Mouse (Mus musculus): ENCODE measurements around the gene Matk. TPM values are rescaled to one million over a fixed set of nuclear protein-coding genes. Genes with fewer than 3 reads are reported as not detected.
"Not testable (repeated sequence)": the region's sequence is repeated elsewhere in the genome, so short reads cannot be mapped to it uniquely, and the experiment has no call there.

The Matk gene
- polyA plus RNA-seq, 1 experiment = 0.98 TPM

DNA sequence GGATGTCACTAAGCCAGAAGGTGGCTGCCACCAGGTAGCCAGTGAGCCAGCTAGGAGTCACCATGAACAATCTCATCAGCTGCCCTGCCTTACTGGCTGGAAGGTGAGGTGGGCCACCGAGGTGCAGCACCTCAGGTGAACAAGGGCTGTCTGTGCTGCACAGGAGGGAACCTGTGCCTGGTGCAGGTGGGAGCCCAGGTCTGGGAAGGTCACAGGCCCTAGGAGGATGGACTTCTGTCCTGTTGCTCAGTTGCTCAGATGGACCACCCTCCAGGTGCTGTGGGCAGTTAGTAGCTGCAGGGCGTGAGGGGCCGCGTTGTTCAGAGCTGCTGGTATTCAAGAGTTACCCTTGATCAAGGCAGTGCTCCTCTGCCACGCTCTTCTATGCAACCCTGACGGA is 35.9 kb upstream of the Matk start:
- H3K79me3 ChIP-seq (ENCODE audit: low read depth) = no peaks in the 10 kb centered on the region
- H3K79me2 ChIP-seq (ENCODE audit: control insufficient read depth, insufficient read depth) = no peaks in the 10 kb centered on the region
- H3K36me3 ChIP-seq (ENCODE audit: control insufficient read depth, insufficient read depth) = no peaks in the 10 kb centered on the region
- peaks cover 12% of the 10 kb centered on the region for H3K27me3 ChIP-seq (ENCODE audit: control insufficient read depth, insufficient read depth, insufficient read length)
- TF ChIP-seq CEBPB (IDR thresholded peaks at IDR 0.05; ENCODE audit: low read depth) = no peak
- no peak for TF ChIP-seq USF1 (IDR thresholded peaks at IDR 0.05; ENCODE audit: low read depth)
- no peak for TF ChIP-seq MAX (IDR thresholded peaks at IDR 0.05)
- TF ChIP-seq MYOD1 (IDR thresholded peaks at IDR 0.05; ENCODE audit: control insufficient read depth, insufficient read length, low read depth) = no peak
- no peak for TF ChIP-seq MYOG (IDR thresholded peaks at IDR 0.05; ENCODE audit: control insufficient read depth, extremely low read depth, insufficient read length)
- TF ChIP-seq FOSL1 (IDR thresholded peaks at IDR 0.05; ENCODE audit: insufficient read depth, low read length, poor library complexity, severe bottlenecking) = no peak
- no peak for TF ChIP-seq CTCF (IDR thresholded peaks at IDR 0.05; ENCODE audit: control insufficient read depth, insufficient read depth, insufficient read length)
- no peak overlapping the region for H3K4me3 ChIP-seq (ENCODE audit: insufficient read depth, poor library complexity, severe bottlenecking)
- H3ac ChIP-seq (ENCODE audit: control insufficient read depth, insufficient read length, low read depth) = no peak overlapping the region

DNA sequence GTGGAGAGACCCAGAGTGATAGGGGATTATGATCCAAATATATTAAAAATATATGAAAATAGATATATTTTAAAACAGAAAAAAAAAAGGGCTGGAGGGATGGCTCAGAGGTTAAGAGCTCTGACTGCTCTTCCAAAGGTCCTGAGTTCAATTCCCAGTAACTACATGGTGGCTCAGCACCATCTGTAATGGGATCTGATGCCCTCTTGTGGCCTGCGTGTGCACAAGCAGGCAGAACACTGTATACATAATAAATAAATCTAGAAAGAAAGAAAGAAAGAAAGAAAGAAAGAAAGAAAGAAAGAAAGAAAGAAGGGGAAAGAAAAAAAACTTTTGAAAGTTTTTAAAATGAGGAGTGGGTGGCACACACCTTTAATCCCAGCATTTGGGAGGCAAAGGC is 35.5 kb upstream of the Matk start:
- not testable (repeated sequence) for H3K4me3 ChIP-seq (ENCODE audit: insufficient read depth, poor library complexity, severe bottlenecking); H3K36me3 ChIP-seq (ENCODE audit: control insufficient read depth, insufficient read depth); H3ac ChIP-seq (ENCODE audit: control insufficient read depth, insufficient read length, low read depth); H3K79me3 ChIP-seq (ENCODE audit: low read depth); H3K79me2 ChIP-seq (ENCODE audit: control insufficient read depth, insufficient read depth)
- peaks cover 12% of the 10 kb centered on the region for H3K27me3 ChIP-seq (ENCODE audit: control insufficient read depth, insufficient read depth, insufficient read length)
- TF ChIP-seq CTCF (IDR thresholded peaks at IDR 0.05; ENCODE audit: control insufficient read depth, insufficient read depth, insufficient read length) = peak; percentile 17

DNA sequence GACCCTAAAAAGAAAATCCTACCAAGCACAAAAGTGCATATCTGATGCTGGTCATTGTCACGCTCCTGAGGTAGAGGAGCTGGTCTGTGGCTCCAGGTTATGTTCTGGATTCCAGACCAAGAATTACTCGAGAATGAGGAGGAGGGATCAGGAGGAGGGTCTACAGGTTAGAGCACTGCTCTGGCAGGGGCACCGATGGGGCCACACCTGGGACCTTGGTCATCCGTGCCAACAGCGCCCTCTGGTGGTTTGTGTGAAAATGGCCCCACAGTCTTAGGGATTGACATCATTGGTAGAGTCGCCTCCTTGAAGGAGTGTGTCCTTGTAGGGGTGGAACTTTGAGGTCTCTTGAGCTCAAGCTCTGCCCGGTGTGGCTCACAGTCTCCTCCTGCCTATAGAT is 34.8 kb upstream of the Matk start:
- Histone ChIP-seq H3K4me3 (ENCODE audit: insufficient read depth, poor library complexity, severe bottlenecking) (no peak overlapping the region), H3K79me3 (ENCODE audit: low read depth) (no peaks in the 10 kb centered on the region), H3K36me3 (ENCODE audit: control insufficient read depth, insufficient read depth) (no peaks in the 10 kb centered on the region), H3ac (ENCODE audit: control insufficient read depth, insufficient read length, low read depth) (no peak overlapping the region), H3K27me3 (ENCODE audit: control insufficient read depth, insufficient read depth, insufficient read length) (peaks cover 12% of the 10 kb centered on the region), H3K79me2 (ENCODE audit: control insufficient read depth, insufficient read depth) (no peaks in the 10 kb centered on the region)
- TF ChIP-seq MYOD1 (IDR thresholded peaks at IDR 0.05; ENCODE audit: control insufficient read depth, insufficient read length, low read depth) (no peak), FOSL1 (IDR thresholded peaks at IDR 0.05; ENCODE audit: insufficient read depth, low read length, poor library complexity, severe bottlenecking) (no peak), CEBPB (IDR thresholded peaks at IDR 0.05; ENCODE audit: low read depth) (no peak), CTCF (IDR thresholded peaks at IDR 0.05; ENCODE audit: control insufficient read depth, insufficient read depth, insufficient read length) (peak; percentile 77), MAX (IDR thresholded peaks at IDR 0.05) (no peak)

DNA sequence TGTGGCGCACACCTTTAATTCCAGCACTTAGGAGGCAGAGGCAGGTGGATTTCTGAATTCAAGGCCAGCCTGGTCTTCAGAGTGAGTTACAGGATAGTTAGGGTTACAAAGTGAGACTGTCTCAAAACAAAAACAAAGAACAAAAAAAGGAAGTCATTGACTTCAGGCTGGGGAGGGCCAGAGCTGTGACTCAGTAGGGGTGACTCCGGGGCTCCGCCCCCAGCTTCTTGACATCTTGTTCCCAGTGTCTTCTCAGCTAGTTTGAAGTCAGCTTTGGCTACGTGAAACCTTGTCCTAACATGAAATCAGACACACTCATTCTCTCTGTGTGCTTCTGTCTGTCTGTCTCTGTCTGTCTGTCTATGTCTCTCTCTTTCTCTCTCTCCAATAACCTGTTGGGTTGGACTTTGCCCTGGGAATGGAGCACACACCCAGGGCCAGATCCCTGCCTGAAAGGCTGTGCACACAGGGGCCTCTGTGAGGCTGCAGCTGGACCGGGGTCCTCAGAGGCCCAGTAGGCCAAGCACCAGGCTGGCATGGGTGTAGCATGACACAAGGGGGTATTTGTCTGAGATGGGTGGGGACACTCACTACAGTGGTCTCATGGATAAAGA is 31.2 kb upstream of the Matk start:
- H3K4me3 ChIP-seq (ENCODE audit: insufficient read depth, poor library complexity, severe bottlenecking) = no peak overlapping the region
- no peak overlapping the region for H3ac ChIP-seq (ENCODE audit: control insufficient read depth, insufficient read length, low read depth)
- H3K36me3 ChIP-seq (ENCODE audit: control insufficient read depth, insufficient read depth) = no peaks in the 10 kb centered on the region
- no peak for TF ChIP-seq CTCF (IDR thresholded peaks at IDR 0.05; ENCODE audit: control insufficient read depth, insufficient read depth, insufficient read length)
- TF ChIP-seq CEBPB (IDR thresholded peaks at IDR 0.05; ENCODE audit: low read depth) = no peak
- TF ChIP-seq MYOG (IDR thresholded peaks at IDR 0.05; ENCODE audit: control insufficient read depth, extremely low read depth, insufficient read length) = no peak
- no peak for TF ChIP-seq FOSL1 (IDR thresholded peaks at IDR 0.05; ENCODE audit: insufficient read depth, low read length, poor library complexity, severe bottlenecking)
- no peak for TF ChIP-seq MYOD1 (IDR thresholded peaks at IDR 0.05; ENCODE audit: control insufficient read depth, insufficient read length, low read depth)
- no peak for TF ChIP-seq USF1 (IDR thresholded peaks at IDR 0.05; ENCODE audit: low read depth)
- no peak for TF ChIP-seq MAX (IDR thresholded peaks at IDR 0.05)
- H3K79me3 ChIP-seq (ENCODE audit: low read depth) = no peaks in the 10 kb centered on the region
- no peaks in the 10 kb centered on the region for H3K79me2 ChIP-seq (ENCODE audit: control insufficient read depth, insufficient read depth)
- H3K27me3 ChIP-seq (ENCODE audit: control insufficient read depth, insufficient read depth, insufficient read length) = peaks cover 4% of the 10 kb centered on the region

DNA sequence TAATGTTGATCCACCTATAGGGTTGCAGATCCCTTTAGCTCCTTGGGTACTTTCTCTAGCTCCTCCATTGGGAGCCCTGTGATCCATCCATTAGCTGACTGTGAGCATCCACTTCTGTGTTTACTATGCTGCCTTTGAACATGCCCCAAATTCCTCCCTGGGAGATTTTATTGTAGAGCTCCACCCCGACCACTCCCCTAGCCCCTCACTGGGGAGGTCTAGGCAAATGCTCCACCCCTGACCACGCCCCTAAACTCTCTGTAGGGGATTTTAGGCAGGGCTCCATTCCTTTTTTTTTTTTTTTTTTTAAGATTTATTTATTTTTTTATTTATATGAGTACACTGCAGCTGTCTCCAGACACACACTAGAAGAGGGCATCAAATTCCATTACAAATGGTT is 29.0 kb upstream of the Matk start:
- H3K27me3 ChIP-seq (ENCODE audit: control insufficient read depth, insufficient read depth, insufficient read length); H3K36me3 ChIP-seq (ENCODE audit: control insufficient read depth, insufficient read depth); H3ac ChIP-seq (ENCODE audit: control insufficient read depth, insufficient read length, low read depth); H3K79me3 ChIP-seq (ENCODE audit: low read depth); H3K4me3 ChIP-seq (ENCODE audit: insufficient read depth, poor library complexity, severe bottlenecking); H3K79me2 ChIP-seq (ENCODE audit: control insufficient read depth, insufficient read depth): not testable (repeated sequence)

DNA sequence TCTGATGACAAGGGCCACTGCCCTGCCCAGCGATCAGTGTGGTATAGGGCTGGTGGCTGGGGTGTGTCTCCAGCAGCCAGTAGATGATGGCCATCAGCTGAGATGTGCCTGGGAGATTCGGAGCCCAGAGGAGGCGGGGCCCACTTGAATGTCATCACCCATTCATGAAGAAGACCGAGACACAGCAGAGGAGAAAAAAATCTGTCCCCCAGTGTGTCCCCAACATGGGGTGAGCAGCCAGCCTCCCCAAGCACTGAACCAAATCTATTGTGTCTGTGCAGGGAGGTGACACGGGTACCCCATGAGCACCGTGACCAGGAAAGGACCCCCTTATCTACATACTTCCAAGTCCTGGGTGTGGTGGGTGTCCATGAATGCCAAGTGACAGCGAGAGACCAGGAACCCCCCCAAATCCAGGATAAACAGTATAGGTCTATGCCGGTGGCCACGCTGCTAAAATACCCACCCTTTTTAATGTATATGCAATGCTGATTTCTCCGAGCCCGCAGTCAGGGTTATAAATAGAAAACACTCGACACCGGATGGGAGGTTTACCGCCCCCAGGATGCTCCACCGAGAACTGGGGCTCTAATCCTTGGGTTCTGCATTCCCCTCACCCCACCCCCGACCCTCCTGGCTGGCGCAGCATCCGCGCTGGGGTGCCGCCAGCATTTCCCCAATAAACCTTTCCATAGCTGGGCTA is 22.8 kb upstream of the Matk start:
- Histone ChIP-seq H3K4me3 (ENCODE audit: insufficient read depth, poor library complexity, severe bottlenecking) (no peak overlapping the region), H3K36me3 (ENCODE audit: control insufficient read depth, insufficient read depth) (no peaks in the 10 kb centered on the region), H3K79me3 (ENCODE audit: low read depth) (no peaks in the 10 kb centered on the region), H3K79me2 (ENCODE audit: control insufficient read depth, insufficient read depth) (no peaks in the 10 kb centered on the region), H3K27me3 (ENCODE audit: control insufficient read depth, insufficient read depth, insufficient read length) (no peaks in the 10 kb centered on the region), H3ac (ENCODE audit: control insufficient read depth, insufficient read length, low read depth) (no peak overlapping the region)
- TF ChIP-seq CTCF (IDR thresholded peaks at IDR 0.05; ENCODE audit: control insufficient read depth, insufficient read depth, insufficient read length) = no peak
- no peak for TF ChIP-seq MYOG (IDR thresholded peaks at IDR 0.05; ENCODE audit: control insufficient read depth, extremely low read depth, insufficient read length)
- no peak for TF ChIP-seq FOSL1 (IDR thresholded peaks at IDR 0.05; ENCODE audit: insufficient read depth, low read length, poor library complexity, severe bottlenecking)
- TF ChIP-seq USF1 (IDR thresholded peaks at IDR 0.05; ENCODE audit: low read depth) = no peak
- no peak for TF ChIP-seq MAX (IDR thresholded peaks at IDR 0.05)
- TF ChIP-seq MYOD1 (IDR thresholded peaks at IDR 0.05; ENCODE audit: control insufficient read depth, insufficient read length, low read depth) = no peak
- no peak for TF ChIP-seq CEBPB (IDR thresholded peaks at IDR 0.05; ENCODE audit: low read depth)

All from C2C12 (cell line).